Mouse (Mus musculus): ENCODE measurements around the gene Tigar.

Tigar gene

GRCm38 (mm10) chr6:127081820-127082219 lies 27.5 kb downstream of the Tigar start:
- no peak for DNase-seq (ENCODE audit: low read depth, low spot score)

DNA sequence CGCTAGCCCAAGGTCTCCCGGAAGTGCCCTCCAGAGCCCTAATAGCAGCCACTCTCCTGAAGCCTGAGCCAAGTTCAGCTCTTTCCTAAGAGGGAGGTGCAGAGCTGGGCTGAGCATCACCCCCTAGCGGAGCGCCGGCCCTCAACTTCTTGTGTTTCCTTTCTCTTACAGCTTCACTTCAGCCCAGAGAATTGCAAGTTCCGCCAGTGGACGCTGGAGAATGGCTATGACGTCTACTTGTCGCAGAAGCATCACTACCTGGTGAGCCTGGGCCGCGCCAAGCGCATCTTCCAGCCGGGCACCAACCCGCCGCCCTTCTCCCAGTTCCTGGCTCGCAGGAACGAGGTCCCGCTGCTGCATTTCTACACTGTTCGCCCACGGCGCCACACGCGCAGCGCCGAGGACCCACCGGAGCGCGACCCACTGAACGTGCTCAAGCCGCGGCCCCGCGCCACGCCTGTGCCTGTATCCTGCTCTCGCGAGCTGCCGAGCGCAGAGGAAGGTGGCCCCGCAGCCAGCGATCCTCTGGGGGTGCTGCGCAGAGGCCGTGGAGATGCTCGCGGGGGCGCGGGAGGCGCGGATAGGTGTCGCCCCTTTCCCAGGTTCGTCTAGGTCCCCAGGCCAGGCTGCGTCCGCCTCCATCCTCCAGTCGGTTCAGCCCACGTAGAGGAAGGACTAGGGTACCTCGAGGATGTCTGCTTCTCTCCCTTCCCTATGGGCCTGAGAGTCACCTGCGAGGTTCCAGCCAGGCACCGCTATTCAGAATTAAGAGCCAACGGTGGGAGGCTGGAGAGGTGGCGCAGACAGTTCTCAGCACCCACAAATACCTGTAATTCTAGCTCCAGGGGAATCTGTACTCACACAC lies 29.3 kb downstream of the Tigar start:
- peak; percentile 34 for DNase-seq (ENCODE audit: low read depth, low spot score)

DNA sequence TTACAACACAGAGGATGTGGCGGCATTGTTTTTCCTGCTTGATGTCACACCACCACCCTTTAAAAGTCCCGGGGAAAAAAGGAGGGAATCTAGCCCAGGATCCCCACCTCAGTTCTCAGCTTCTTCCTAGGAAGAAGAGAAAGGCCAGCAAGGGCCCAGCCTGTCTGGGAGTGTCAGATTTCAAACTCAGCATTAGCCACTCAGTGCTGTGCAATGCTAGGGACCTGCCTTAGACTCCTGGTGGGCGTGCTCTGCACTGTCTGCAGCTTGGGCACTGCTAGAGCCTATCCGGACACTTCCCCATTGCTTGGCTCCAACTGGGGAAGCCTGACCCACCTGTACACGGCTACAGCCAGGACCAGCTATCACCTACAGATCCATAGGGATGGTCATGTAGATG lies 36.5 kb downstream of the Tigar start, which contains the start of gene Fgf23:
TSS of gene Fgf23 (plus strand) at position 86 of the 400 bp plus-strand sequence.
- no peak for DNase-seq (ENCODE audit: low read depth, low spot score)

DNA sequence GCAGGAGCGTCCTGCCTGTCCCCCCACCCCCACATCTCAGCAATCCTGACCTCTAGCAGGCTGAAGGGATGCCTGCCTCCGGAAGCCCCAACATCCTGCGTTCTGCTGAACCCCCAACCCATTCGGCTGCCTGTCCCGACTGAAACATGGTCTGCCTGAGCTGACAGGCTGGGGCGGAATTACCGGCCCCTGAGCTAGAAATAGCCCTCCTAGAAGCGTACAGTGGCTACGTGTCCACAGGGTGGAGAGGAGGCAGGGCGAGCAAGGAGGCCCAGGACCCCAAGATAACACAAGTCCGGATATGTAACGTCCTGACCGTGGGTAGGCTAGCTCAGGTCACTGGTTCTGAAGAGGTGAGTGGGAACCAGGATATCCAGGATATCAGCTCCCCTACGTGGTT lies 44.5 kb downstream of the Tigar start:
- DNase-seq (ENCODE audit: low read depth, low spot score) = no peak

GRCm38 (mm10) chr6:127063915-127064314 lies 45.4 kb downstream of the Tigar start:
- DNase-seq (ENCODE audit: low read depth, low spot score) = no peak

DNA sequence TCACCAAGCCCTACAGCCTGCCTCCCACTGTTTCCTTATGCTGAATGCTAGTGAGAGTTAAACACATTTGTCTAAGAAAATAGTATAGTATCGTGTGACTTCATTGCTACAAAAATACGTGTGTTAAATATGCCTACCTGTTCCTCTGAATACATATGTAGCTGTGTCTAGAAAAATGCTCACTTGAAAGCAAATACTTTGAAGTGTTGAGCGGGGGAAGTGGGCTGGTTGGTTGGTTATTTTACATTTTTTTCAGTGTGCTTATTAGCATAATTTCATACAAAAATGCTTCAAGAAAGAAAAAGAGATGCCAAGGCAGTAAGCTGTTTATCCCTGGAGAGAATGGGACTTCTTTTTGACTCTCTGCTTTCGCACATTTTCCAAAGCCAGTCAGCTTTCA lies 49.4 kb downstream of the Tigar start:
- DNase-seq (ENCODE audit: low read depth, low spot score) = no peak

DNA sequence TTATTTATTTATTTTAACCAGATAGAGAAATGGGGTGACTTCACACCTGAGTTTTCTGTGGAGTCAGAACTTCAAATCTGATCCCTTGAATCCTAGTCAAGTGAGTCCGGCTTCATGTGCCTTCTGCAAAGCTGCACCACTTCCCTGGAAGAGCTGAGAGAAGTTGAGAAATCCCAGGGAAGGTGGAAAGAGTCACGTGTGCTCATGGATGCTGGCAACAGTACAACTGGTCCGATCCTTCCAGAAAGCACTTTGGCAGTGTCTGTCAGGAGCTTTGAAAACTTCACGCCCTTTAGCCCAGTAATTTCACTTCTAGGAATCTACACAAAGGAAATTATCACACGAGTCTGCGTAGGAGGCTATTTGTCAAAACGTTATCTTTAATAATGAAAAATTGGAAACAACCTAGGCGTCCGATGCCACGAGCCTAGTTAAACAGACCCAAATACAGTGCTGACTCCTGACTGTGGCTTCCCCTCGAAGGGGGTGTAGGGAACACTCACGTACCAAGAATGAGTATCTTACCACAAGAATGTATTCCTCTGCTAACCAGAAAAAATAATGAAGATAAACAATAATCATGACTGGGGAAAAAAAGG lies 52.3 kb downstream of the Tigar start:
- DNase-seq (ENCODE audit: low read depth, low spot score) = no peak

- no peak for DNase-seq (ENCODE audit: low read depth, low spot score)
These were observed 58.5 kb downstream of the Tigar start for GRCm38 (mm10) chr6:127050847-127051246.

GRCm38 (mm10) chr6:127044909-127045308 lies 64.4 kb downstream of the Tigar start:
- DNase-seq (ENCODE audit: low read depth, low spot score) = peak; percentile 65

Data from retina, postnatal 7 days (tissue).